10 mouse cellular contexts compared by ENCODE assay signal in genomic region chr6:37038444-37038843, GRCm38 (mm10).
DNase-seq lines count a peak whose midpoint lies in the region; ATAC-seq and TF ChIP-seq lines count a peak whose summit lies in the region.
"Had no signal": no experiment of that assay in that cellular context is flagged by ENCODE, and none has a peak within 500 bp of the region (broad histone marks: within the 10 kb centered on the region; RNA-seq: fewer than 3 reads in every experiment).

No protein-coding gene starts in this region.

- peaks cover 12% of the 10 kb centered on the region for H3K4me1 ChIP-seq in neural tube, embryonic 15.5 days

- H3K27me3 ChIP-seq in neural tube, embryonic 15.5 days (replicated peaks) = no peaks in the 10 kb centered on the region

- no peaks in the 10 kb centered on the region for H3K9me3 ChIP-seq in neural tube, embryonic 15.5 days (replicated peaks)

- ATAC-seq in neural tube, embryonic 15.5 days (ENCODE audit: low FRiP score) = peak; percentile 74; the same call in 1 of the 2 replicates
- ATAC-seq: Patski had no signal

- 27% methylated on average over 8 of the region's 8 CpGs for WGBS in neural tube, embryonic 15.5 days

- peak in 1 of 2 experiments; percentile 38 for DNase-seq in left cerebral cortex, adult 2 months (ENCODE audit: extremely low spot score in 1 of 2, low spot score in 2 of 2)
- no peak for DNase-seq in left cerebral cortex, adult 11 months (ENCODE audit: low spot score)
- peak; percentile 63 to 79 for DNase-seq in cerebellum, postnatal 25 days
- peak; percentile 60 for DNase-seq in layer of hippocampus, adult 11-12 months (ENCODE audit: low spot score)
- no peak for DNase-seq in urinary bladder, postnatal 14 days (ENCODE audit: low spot score)
- DNase-seq in spleen, adult 12 weeks (ENCODE audit: low spot score) = no peak
- DNase-seq in thymus, postnatal 10 days (ENCODE audit: low spot score in 2 of 2) = no peak

- no peak overlapping the region for H3K4me2 ChIP-seq in neural tube, embryonic 15.5 days

- H3K9ac ChIP-seq in neural tube, embryonic 15.5 days (replicated peaks) = no peak overlapping the region

- TF ChIP-seq CTCF in left cerebral cortex, adult 2 months (IDR thresholded peaks at IDR 0.05) = peak; percentile 28

- peak overlapping the region; percentile 38; the same call in 1 of the 2 replicates for H3K27ac ChIP-seq in left cerebral cortex, adult 2 months
- peak overlapping the region; percentile 48 for H3K27ac ChIP-seq in neural tube, embryonic 15.5 days (replicated peaks)

- no peak overlapping the region for H3K4me3 ChIP-seq in left cerebral cortex, adult 2 months
- no peak overlapping the region for H3K4me3 ChIP-seq in neural tube, embryonic 15.5 days (replicated peaks)
- H3K4me3 ChIP-seq: erythroblast, embryonic 14.5 days had no signal

- H3K36me3 ChIP-seq in neural tube, embryonic 15.5 days = no peaks in the 10 kb centered on the region

- intact Hi-C loops in left cerebral cortex, adult 2 months (cut with DNase I) = loop anchor here (5.0 to 10.0 kb wide), 2 partner anchors 131 to 224 kb away; partner anchors contain the start of gene Ptn

Comparison
In these comparisons a context has a peak if more than half of its experiments do, and no peak if none do; other contexts are left out.
1. DNase-seq: peak in cerebellum, postnatal 25 days (2 of 2) and layer of hippocampus, adult 11-12 months (single experiment); none in left cerebral cortex, adult 11 months (single experiment), urinary bladder, postnatal 14 days (single experiment), spleen, adult 12 weeks (single experiment) and thymus, postnatal 10 days (0 of 2).